Comparison of ENCODE assay signal across 9 mouse cellular contexts in genomic region chr19:6949951-6950350, GRCm38 (mm10). TPM values are rescaled to one million over a fixed set of nuclear protein-coding genes. Genes with fewer than 3 reads are reported as not detected.
A peak's percentile ranks its signal among the peaks of the same experiment; 100 is the strongest.
DNase-seq lines count a peak whose midpoint lies in the region; ATAC-seq and TF ChIP-seq lines count a peak whose summit lies in the region.
"Had no signal": no experiment of that assay in that cellular context is flagged by ENCODE, and none has a peak within 500 bp of the region (broad histone marks: within the 10 kb centered on the region; RNA-seq: fewer than 3 reads in every experiment).

No protein-coding gene starts in this region.

- no peak for TF ChIP-seq POLR2A in bone marrow macrophage, adult 2 months (IDR thresholded peaks at IDR 0.05; ENCODE audit: borderline replicate concordance, low read depth, low read length)

- peaks cover 21% of the 10 kb centered on the region for H3K36me3 ChIP-seq in heart, embryonic 12.5 days
- peaks cover 4% of the 10 kb centered on the region; the same call in 1 of the 2 replicates for H3K36me3 ChIP-seq in hindbrain, embryonic 12.5 days
- peaks cover 22% of the 10 kb centered on the region for H3K36me3 ChIP-seq in midbrain, embryonic 10.5 days

- peak overlapping the region; percentile 78 for H3K4me2 ChIP-seq in heart, embryonic 12.5 days
- H3K4me2 ChIP-seq in hindbrain, embryonic 12.5 days (replicated peaks) = peak overlapping the region; percentile 95

- DNase-seq in heart, postnatal 14 days = no peak
- no peak for DNase-seq in midbrain, embryonic 10.5 days (ENCODE audit: low spot score)
- no peak for DNase-seq in natural killer cell, adult 2 months (ENCODE audit: low spot score in 2 of 2)
- DNase-seq in urinary bladder, postnatal 14 days (ENCODE audit: low spot score) = no peak
- DNase-seq in kidney, postnatal 25 days = no peak

- H3K4me1 ChIP-seq in heart, embryonic 12.5 days (replicated peaks) = peaks cover 32% of the 10 kb centered on the region
- H3K4me1 ChIP-seq in bone marrow macrophage, adult 2 months (ENCODE audit: control insufficient read depth, insufficient read depth, low read length) = peaks cover 31% of the 10 kb centered on the region
- H3K4me1 ChIP-seq in hindbrain, embryonic 12.5 days = peaks cover 22% of the 10 kb centered on the region
- H3K4me1 ChIP-seq in midbrain, embryonic 10.5 days = peaks cover 33% of the 10 kb centered on the region

- H3K9ac ChIP-seq in heart, embryonic 12.5 days = 0 out of 2 replicates have a peak overlapping the region, but pooled peaks have one; percentile 80
- peak overlapping the region; percentile 77 for H3K9ac ChIP-seq in hindbrain, embryonic 12.5 days

- peak overlapping the region; percentile 63 for H3K4me3 ChIP-seq in heart, embryonic 12.5 days
- H3K4me3 ChIP-seq in bone marrow macrophage, adult 2 months (ENCODE audit: insufficient read depth, low read length) = peak overlapping the region; percentile 86
- peak overlapping the region; percentile 56 for H3K4me3 ChIP-seq in hindbrain, embryonic 12.5 days
- H3K4me3 ChIP-seq in midbrain, embryonic 10.5 days = peak overlapping the region; percentile 72

- intact Hi-C loops in heart, postnatal 14 days (cut with DNase I) = loop anchor here (5.0 kb wide), 1 partner anchor 703 kb away; no protein-coding TSS in a partner anchor

- WGBS in heart, embryonic 12.5 days = 60% methylated on average over 5 of the region's 5 CpGs
- WGBS in hindbrain, embryonic 12.5 days = 42% methylated on average over 5 of the region's 5 CpGs
- WGBS in midbrain, embryonic 10.5 days = 59% methylated on average over 5 of the region's 5 CpGs

- H3K27ac ChIP-seq in heart, embryonic 12.5 days (ENCODE audit: poor library complexity, severe bottlenecking) = peak overlapping the region; percentile 98
- H3K27ac ChIP-seq in bone marrow macrophage, adult 2 months (ENCODE audit: insufficient read depth, low read depth, low read length) = no peak overlapping the region
- peak overlapping the region; percentile 97; the same call in 1 of the 2 replicates for H3K27ac ChIP-seq in hindbrain, embryonic 12.5 days
- H3K27ac ChIP-seq in midbrain, embryonic 10.5 days (replicated peaks) = peak overlapping the region; percentile 97

- no peaks in the 10 kb centered on the region for H3K9me3 ChIP-seq in heart, embryonic 12.5 days (replicated peaks)
- no peaks in the 10 kb centered on the region for H3K9me3 ChIP-seq in hindbrain, embryonic 12.5 days (replicated peaks)
- no peaks in the 10 kb centered on the region for H3K9me3 ChIP-seq in midbrain, embryonic 10.5 days (replicated peaks)

- H3K27me3 ChIP-seq in heart, embryonic 12.5 days (replicated peaks) = no peaks in the 10 kb centered on the region
- no peaks in the 10 kb centered on the region for H3K27me3 ChIP-seq in hindbrain, embryonic 12.5 days
- H3K27me3 ChIP-seq in midbrain, embryonic 10.5 days (ENCODE audit: low read depth, poor library complexity, severe bottlenecking) = no peaks in the 10 kb centered on the region

- no peak for ATAC-seq in heart, embryonic 12.5 days (ENCODE audit: insufficient number of reproducible peaks, low FRiP score)
- ATAC-seq in hindbrain, embryonic 12.5 days (ENCODE audit: low FRiP score) = no peak

- TF ChIP-seq CTCF in bone marrow macrophage, adult 2 months (IDR thresholded peaks at IDR 0.05; ENCODE audit: low read depth, low read length) = no peak

RNA-seq across cellular contexts. Expression of gene Gpr137, which starts 7.7 kb away (rescaled TPM):
- 21.0 and 23.7 TPM in 2 replicates for polyA plus RNA-seq in heart, embryonic 12.5 days (2016; fragmentation: Nextera tagmentation; extraction: Ambion mirVana)
- total RNA-seq in heart, postnatal 14 days (2021) = 10 to 100 TPM; 34.1 to 40.0 TPM
- polyA plus RNA-seq in bone marrow macrophage, adult 2 months (2012; ENCODE audit: insufficient read depth, insufficient read length, missing spikeins) = 31.6 and 36.4 TPM in 2 replicates
- 40.6 and 47.6 TPM in 2 replicates for polyA plus RNA-seq in hindbrain, embryonic 12.5 days (2016; fragmentation: Nextera tagmentation; extraction: Ambion mirVana)
- polyA plus RNA-seq in midbrain, embryonic 10.5 days (2016; fragmentation: Nextera tagmentation; extraction: Ambion mirVana) = 29.5 and 33.9 TPM in 2 replicates

RNA-seq across cellular contexts. Expression of gene Bad, which starts 8.3 kb away (rescaled TPM):
- polyA plus RNA-seq in heart, embryonic 12.5 days (2016; fragmentation: Nextera tagmentation; extraction: Ambion mirVana) = 53.4 and 54.5 TPM in 2 replicates
- total RNA-seq in heart, postnatal 14 days (2021) = 10 to 100 TPM; 28.6 to 29.9 TPM
- 36.2 and 38.5 TPM in 2 replicates for polyA plus RNA-seq in bone marrow macrophage, adult 2 months (2012; ENCODE audit: insufficient read depth, insufficient read length, missing spikeins)
- polyA plus RNA-seq in hindbrain, embryonic 12.5 days (2016; fragmentation: Nextera tagmentation; extraction: Ambion mirVana) = 67.7 and 71.7 TPM in 2 replicates
- 66.6 and 69.8 TPM in 2 replicates for polyA plus RNA-seq in midbrain, embryonic 10.5 days (2016; fragmentation: Nextera tagmentation; extraction: Ambion mirVana)

RNA-seq across cellular contexts. Expression of gene Kcnk4, which starts 15.6 kb away (rescaled TPM):
- polyA plus RNA-seq in heart, embryonic 12.5 days (2016; fragmentation: Nextera tagmentation; extraction: Ambion mirVana) = 0.14 and 0.29 TPM in 2 replicates
- under 1 TPM in 1 of 2 experiments, not detected in 1; 0.26 TPM for total RNA-seq in heart, postnatal 14 days (2021)
- not detected in 2 replicates for polyA plus RNA-seq in bone marrow macrophage, adult 2 months (2012; ENCODE audit: insufficient read depth, insufficient read length, missing spikeins)
- 0.14 and 0.19 TPM in 2 replicates for polyA plus RNA-seq in hindbrain, embryonic 12.5 days (2016; fragmentation: Nextera tagmentation; extraction: Ambion mirVana)
- 0.11 TPM in 1 of 2 replicates, not detected in the other for polyA plus RNA-seq in midbrain, embryonic 10.5 days (2016; fragmentation: Nextera tagmentation; extraction: Ambion mirVana)

RNA-seq across cellular contexts. Expression of gene Catsperz, which starts 24.8 kb away (rescaled TPM):
- 2.2 and 2.3 TPM in 2 replicates for polyA plus RNA-seq in heart, embryonic 12.5 days (2016; fragmentation: Nextera tagmentation; extraction: Ambion mirVana)
- total RNA-seq in heart, postnatal 14 days (2021) = not detected
- polyA plus RNA-seq in bone marrow macrophage, adult 2 months (2012; ENCODE audit: insufficient read depth, insufficient read length, missing spikeins) = not detected in 2 replicates
- polyA plus RNA-seq in hindbrain, embryonic 12.5 days (2016; fragmentation: Nextera tagmentation; extraction: Ambion mirVana) = 0.98 TPM in 1 of 2 replicates, not detected in the other
- 0.35 and 0.43 TPM in 2 replicates for polyA plus RNA-seq in midbrain, embryonic 10.5 days (2016; fragmentation: Nextera tagmentation; extraction: Ambion mirVana)
- total RNA-seq: adrenal gland, postnatal 36 days had no signal

RNA-seq across cellular contexts. Expression of gene Ppp1r14b, which starts 24.8 kb away (rescaled TPM):
- polyA plus RNA-seq in heart, embryonic 12.5 days (2016; fragmentation: Nextera tagmentation; extraction: Ambion mirVana) = 194 and 198 TPM in 2 replicates
- 100 to 1,000 TPM in 1 of 2 experiments, 10 to 100 TPM in 1; 89.8 to 120 TPM for total RNA-seq in heart, postnatal 14 days (2021)
- 64.2 and 73.7 TPM in 2 replicates for polyA plus RNA-seq in bone marrow macrophage, adult 2 months (2012; ENCODE audit: insufficient read depth, insufficient read length, missing spikeins)
- 259 and 281 TPM in 2 replicates for polyA plus RNA-seq in hindbrain, embryonic 12.5 days (2016; fragmentation: Nextera tagmentation; extraction: Ambion mirVana)
- 90.8 and 116 TPM in 2 replicates for polyA plus RNA-seq in midbrain, embryonic 10.5 days (2016; fragmentation: Nextera tagmentation; extraction: Ambion mirVana)
